Mouse (Mus musculus) brain, embryonic 14.5 days (tissue): ENCODE measurements around the gene Pcbp3.

Experiments used
- CTCF ChIP-seq: fragments of 200-500 bp; IDR thresholded peaks from 2 replicates; pipeline ENCODE4 v1.5.1; 2012; ENCODE audit warnings: inconsistent platforms, mild to moderate bottlenecking, moderate library complexity, borderline replicate concordance; ENCODE audit not compliant: insufficient read depth, insufficient read length; ENCODE audit errors: extremely low read depth
- POLR2A ChIP-seq: fragments of 200-500 bp; IDR thresholded peaks from 2 replicates; pipeline ENCODE4 v1.6.1; 2012; ENCODE audit warnings: mild to moderate bottlenecking, inconsistent platforms, borderline replicate concordance; ENCODE audit not compliant: poor library complexity, insufficient read depth, insufficient read length, severe bottlenecking; ENCODE audit errors: extremely low read depth

- TF ChIP-seq CTCF (no peak), POLR2A (no peak)
Observed at GRCm38 (mm10) chr10:76963997-76964396, 2.3 kb upstream of the Pcbp3 start.
